Mouse (Mus musculus): Measurements from ENCODE around the gene Gpsm2. TPM values are rescaled to one million over a fixed set of nuclear protein-coding genes. Genes with fewer than 3 reads are reported as not detected.

Gene Gpsm2
- polyA plus RNA-seq, 1 experiment from 2014 or later = 57.7 TPM

DNA sequence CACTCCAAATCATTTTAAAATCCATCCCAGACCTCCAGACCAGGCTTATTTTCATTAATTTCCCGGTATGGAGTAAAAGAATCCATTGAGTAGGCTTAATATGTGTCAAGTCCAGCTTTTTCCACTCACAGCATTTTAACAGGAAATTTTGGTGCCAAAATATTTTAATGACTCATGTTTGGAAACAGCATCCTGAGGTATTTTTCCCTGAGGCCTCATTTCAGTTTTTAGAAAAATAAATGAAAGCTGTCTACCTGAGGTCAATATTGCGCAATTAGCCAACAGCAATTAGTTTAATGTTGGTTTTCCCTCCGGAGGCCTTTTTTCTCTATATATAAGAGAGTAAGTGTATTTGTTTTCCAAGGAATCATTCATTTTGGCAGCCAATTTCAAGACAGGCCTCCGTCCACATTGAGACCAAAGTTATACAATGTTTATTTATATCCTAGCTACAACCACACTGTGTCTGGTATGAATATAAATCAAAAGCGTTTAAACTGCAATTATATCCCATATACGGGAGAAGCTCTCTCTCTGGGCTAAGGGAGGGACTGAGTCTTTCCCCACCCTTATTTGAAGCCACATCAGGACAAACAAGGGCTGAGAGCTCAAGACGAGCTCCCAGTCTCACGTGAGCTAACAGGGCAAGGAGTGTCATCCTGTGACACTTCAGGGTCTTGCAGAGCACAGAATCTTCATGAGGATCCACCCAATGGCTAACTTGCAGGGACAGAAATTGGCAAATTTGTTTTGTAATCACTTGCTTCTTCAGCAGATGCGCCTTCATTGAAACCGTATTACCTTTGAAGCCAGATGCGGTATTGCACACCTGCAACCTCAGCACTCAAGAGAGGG lies 37.7 kb upstream of the Gpsm2 start:
- Histone ChIP-seq H3K4me2 (ENCODE audit: low read depth, low read length) (no peak overlapping the region), H3K4me1 (ENCODE audit: control insufficient read depth, insufficient read depth, low read length) (peaks cover 21% of the 10 kb centered on the region; the same call in 1 of the 2 replicates), H3K27me3 (ENCODE audit: control insufficient read depth, insufficient read depth, low read length) (peaks cover 4% of the 10 kb centered on the region; the same call in 1 of the 2 replicates), H3K36me3 (ENCODE audit: control insufficient read depth, insufficient read depth, low read length) (no peaks in the 10 kb centered on the region), H3K9ac (ENCODE audit: low read length) (0 out of 2 replicates have a peak overlapping the region, but pooled peaks have one; percentile 23), H3K9me3 (replicated peaks; ENCODE audit: control insufficient read depth, low read length) (no peaks in the 10 kb centered on the region), H3K4me3 (replicated peaks; ENCODE audit: low read length) (no peak overlapping the region), H3K27ac (ENCODE audit: low read length) (peak overlapping the region; percentile 84; the same call in 1 of the 2 replicates)
- WGBS = 46% methylated on average over 11 of the region's 11 CpGs
- ATAC-seq (ENCODE audit: insufficient read depth, low FRiP score) = peak; percentile 81

DNA sequence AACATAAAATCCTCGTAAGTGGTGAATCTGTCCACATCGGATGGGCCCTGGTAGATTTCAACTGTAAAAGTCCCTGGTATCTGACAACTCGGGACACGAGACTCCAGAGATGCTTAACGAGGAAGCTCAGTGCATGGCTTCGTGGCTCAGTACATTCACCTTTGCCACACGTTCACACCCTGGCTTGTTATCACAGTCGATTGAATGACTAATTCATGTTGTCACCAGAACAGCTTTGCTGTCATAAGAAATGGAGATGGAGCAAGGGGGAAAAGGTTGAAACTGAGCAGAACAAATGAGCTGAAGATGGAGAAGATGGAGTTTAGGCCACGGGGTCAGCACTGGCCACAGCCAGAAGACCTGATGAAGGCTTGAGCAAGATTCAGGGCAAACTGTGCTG lies 35.5 kb upstream of the Gpsm2 start:
- H3K27me3 ChIP-seq (ENCODE audit: control insufficient read depth, insufficient read depth, low read length) = peaks cover 4% of the 10 kb centered on the region; the same call in 1 of the 2 replicates
- H3K36me3 ChIP-seq (ENCODE audit: control insufficient read depth, insufficient read depth, low read length) = no peaks in the 10 kb centered on the region
- H3K4me2 ChIP-seq (ENCODE audit: low read depth, low read length) = no peak overlapping the region
- H3K9ac ChIP-seq (ENCODE audit: low read length) = no peak overlapping the region
- WGBS = 69% methylated on average over 9 of the region's 9 CpGs
- no peak for ATAC-seq (ENCODE audit: insufficient read depth, low FRiP score)
- no peak overlapping the region for H3K27ac ChIP-seq (ENCODE audit: low read length)
- no peak overlapping the region for H3K4me3 ChIP-seq (replicated peaks; ENCODE audit: low read length)
- H3K9me3 ChIP-seq (replicated peaks; ENCODE audit: control insufficient read depth, low read length) = no peaks in the 10 kb centered on the region
- peaks cover 12% of the 10 kb centered on the region; the same call in 1 of the 2 replicates for H3K4me1 ChIP-seq (ENCODE audit: control insufficient read depth, insufficient read depth, low read length)

DNA sequence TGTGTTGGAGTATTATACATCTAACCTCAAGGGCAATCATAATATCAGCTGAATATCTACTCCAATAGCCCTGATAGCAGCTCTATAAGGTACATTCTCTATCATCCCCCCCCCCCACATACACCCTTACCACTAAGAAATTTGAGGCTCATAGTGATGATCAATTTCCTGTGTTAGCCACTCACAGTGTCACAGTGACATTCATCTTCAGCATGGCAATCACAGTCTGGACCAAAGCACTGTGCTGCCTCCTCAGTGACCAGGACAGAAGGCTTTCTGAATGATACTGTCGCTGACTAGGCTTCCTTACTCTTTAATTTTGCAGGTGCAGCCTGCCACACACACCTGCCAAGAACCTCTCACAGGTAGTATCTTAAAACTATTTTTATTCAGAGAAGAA lies 34.0 kb upstream of the Gpsm2 start:
- Histone ChIP-seq H3K9me3 (replicated peaks; ENCODE audit: control insufficient read depth, low read length) (no peaks in the 10 kb centered on the region), H3K4me2 (ENCODE audit: low read depth, low read length) (no peak overlapping the region), H3K27ac (ENCODE audit: low read length) (no peak overlapping the region), H3K4me3 (replicated peaks; ENCODE audit: low read length) (no peak overlapping the region), H3K9ac (ENCODE audit: low read length) (no peak overlapping the region), H3K27me3 (ENCODE audit: control insufficient read depth, insufficient read depth, low read length) (peaks cover 4% of the 10 kb centered on the region; the same call in 1 of the 2 replicates), H3K36me3 (ENCODE audit: control insufficient read depth, insufficient read depth, low read length) (no peaks in the 10 kb centered on the region), H3K4me1 (ENCODE audit: control insufficient read depth, insufficient read depth, low read length) (peaks cover 12% of the 10 kb centered on the region; the same call in 1 of the 2 replicates)
- ATAC-seq (ENCODE audit: insufficient read depth, low FRiP score) = no peak
- 89% methylated on average over 1 of the region's 1 CpGs for WGBS

- Histone ChIP-seq H3K9me3 (replicated peaks; ENCODE audit: control insufficient read depth, low read length) (no peaks in the 10 kb centered on the region), H3K4me1 (ENCODE audit: control insufficient read depth, insufficient read depth, low read length) (peaks cover 12% of the 10 kb centered on the region; the same call in 1 of the 2 replicates), H3K9ac (ENCODE audit: low read length) (no peak overlapping the region), H3K36me3 (ENCODE audit: control insufficient read depth, insufficient read depth, low read length) (no peaks in the 10 kb centered on the region), H3K27ac (ENCODE audit: low read length) (no peak overlapping the region), H3K27me3 (ENCODE audit: control insufficient read depth, insufficient read depth, low read length) (peaks cover 4% of the 10 kb centered on the region; the same call in 1 of the 2 replicates), H3K4me3 (replicated peaks; ENCODE audit: low read length) (no peak overlapping the region), H3K4me2 (ENCODE audit: low read depth, low read length) (no peak overlapping the region)
- no peak for ATAC-seq (ENCODE audit: insufficient read depth, low FRiP score)
- WGBS = 81% methylated on average over 2 of the region's 2 CpGs
Observed at GRCm38 (mm10) chr3:108755542-108755941, 33.4 kb upstream of the Gpsm2 start.

- ATAC-seq (ENCODE audit: insufficient read depth, low FRiP score) = no peak
- H3K9ac ChIP-seq (ENCODE audit: low read length) = no peak overlapping the region
- no peaks in the 10 kb centered on the region for H3K9me3 ChIP-seq (replicated peaks; ENCODE audit: control insufficient read depth, low read length)
- H3K27ac ChIP-seq (ENCODE audit: low read length) = no peak overlapping the region
- H3K4me3 ChIP-seq (replicated peaks; ENCODE audit: low read length) = no peak overlapping the region
- no peaks in the 10 kb centered on the region for H3K36me3 ChIP-seq (ENCODE audit: control insufficient read depth, insufficient read depth, low read length)
- H3K4me2 ChIP-seq (ENCODE audit: low read depth, low read length) = no peak overlapping the region
- peaks cover 4% of the 10 kb centered on the region; the same call in 1 of the 2 replicates for H3K27me3 ChIP-seq (ENCODE audit: control insufficient read depth, insufficient read depth, low read length)
- H3K4me1 ChIP-seq (ENCODE audit: control insufficient read depth, insufficient read depth, low read length) = 0 out of 2 replicates have a peak, but pooled peaks cover 6% of the 10 kb centered on the region
- 48% methylated on average over 1 of the region's 1 CpGs for WGBS
Observed at GRCm38 (mm10) chr3:108754541-108754940, 32.4 kb upstream of the Gpsm2 start.

GRCm38 (mm10) chr3:108751691-108752090 lies 29.6 kb upstream of the Gpsm2 start:
- Histone ChIP-seq H3K4me2 (ENCODE audit: low read depth, low read length) (no peak overlapping the region), H3K9ac (ENCODE audit: low read length) (no peak overlapping the region), H3K36me3 (ENCODE audit: control insufficient read depth, insufficient read depth, low read length) (no peaks in the 10 kb centered on the region), H3K4me3 (replicated peaks; ENCODE audit: low read length) (no peak overlapping the region), H3K9me3 (replicated peaks; ENCODE audit: control insufficient read depth, low read length) (no peaks in the 10 kb centered on the region), H3K4me1 (ENCODE audit: control insufficient read depth, insufficient read depth, low read length) (no peaks in the 10 kb centered on the region), H3K27ac (ENCODE audit: low read length) (peak overlapping the region; percentile 11; the same call in 1 of the 2 replicates), H3K27me3 (ENCODE audit: control insufficient read depth, insufficient read depth, low read length) (no peaks in the 10 kb centered on the region)
- 71% methylated on average over 6 of the region's 6 CpGs for WGBS
- ATAC-seq (ENCODE audit: insufficient read depth, low FRiP score) = no peak

GRCm38 (mm10) chr3:108751061-108751460 lies 29.0 kb upstream of the Gpsm2 start:
- Histone ChIP-seq H3K27ac (ENCODE audit: low read length) (no peak overlapping the region), H3K4me3 (replicated peaks; ENCODE audit: low read length) (no peak overlapping the region), H3K4me2 (ENCODE audit: low read depth, low read length) (no peak overlapping the region), H3K9ac (ENCODE audit: low read length) (no peak overlapping the region), H3K9me3 (replicated peaks; ENCODE audit: control insufficient read depth, low read length) (no peaks in the 10 kb centered on the region), H3K4me1 (ENCODE audit: control insufficient read depth, insufficient read depth, low read length) (no peaks in the 10 kb centered on the region), H3K36me3 (ENCODE audit: control insufficient read depth, insufficient read depth, low read length) (no peaks in the 10 kb centered on the region), H3K27me3 (ENCODE audit: control insufficient read depth, insufficient read depth, low read length) (no peaks in the 10 kb centered on the region)
- 53% methylated on average over 6 of the region's 6 CpGs for WGBS
- no peak for ATAC-seq (ENCODE audit: insufficient read depth, low FRiP score)

DNA sequence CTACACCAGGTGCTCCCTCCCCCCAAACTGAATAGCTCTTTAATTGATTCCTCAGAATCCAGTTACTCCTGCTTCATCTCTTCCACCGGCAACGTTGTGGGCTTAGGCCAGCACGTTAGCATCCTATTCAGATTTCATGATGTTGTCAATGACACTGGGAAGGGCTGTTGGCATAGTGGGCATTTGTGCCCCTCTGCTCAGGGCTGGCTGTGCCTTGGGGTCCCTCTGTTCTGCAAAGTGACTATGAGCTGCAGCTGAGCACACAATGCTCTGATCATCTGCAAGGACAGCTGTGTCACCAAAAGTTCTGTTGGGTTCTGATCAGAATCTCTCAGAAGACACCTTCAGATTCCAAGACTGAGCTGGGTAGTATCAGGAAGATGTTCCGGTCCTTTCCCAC lies 22.0 kb upstream of the Gpsm2 start:
- Histone ChIP-seq H3K27ac (ENCODE audit: low read length) (no peak overlapping the region), H3K27me3 (ENCODE audit: control insufficient read depth, insufficient read depth, low read length) (no peaks in the 10 kb centered on the region), H3K4me2 (ENCODE audit: low read depth, low read length) (no peak overlapping the region), H3K9ac (ENCODE audit: low read length) (no peak overlapping the region), H3K4me3 (replicated peaks; ENCODE audit: low read length) (no peak overlapping the region), H3K36me3 (ENCODE audit: control insufficient read depth, insufficient read depth, low read length) (no peaks in the 10 kb centered on the region), H3K9me3 (replicated peaks; ENCODE audit: control insufficient read depth, low read length) (no peaks in the 10 kb centered on the region), H3K4me1 (ENCODE audit: control insufficient read depth, insufficient read depth, low read length) (no peaks in the 10 kb centered on the region)
- no peak for ATAC-seq (ENCODE audit: insufficient read depth, low FRiP score)
- WGBS = 77% methylated on average over 4 of the region's 4 CpGs

DNA sequence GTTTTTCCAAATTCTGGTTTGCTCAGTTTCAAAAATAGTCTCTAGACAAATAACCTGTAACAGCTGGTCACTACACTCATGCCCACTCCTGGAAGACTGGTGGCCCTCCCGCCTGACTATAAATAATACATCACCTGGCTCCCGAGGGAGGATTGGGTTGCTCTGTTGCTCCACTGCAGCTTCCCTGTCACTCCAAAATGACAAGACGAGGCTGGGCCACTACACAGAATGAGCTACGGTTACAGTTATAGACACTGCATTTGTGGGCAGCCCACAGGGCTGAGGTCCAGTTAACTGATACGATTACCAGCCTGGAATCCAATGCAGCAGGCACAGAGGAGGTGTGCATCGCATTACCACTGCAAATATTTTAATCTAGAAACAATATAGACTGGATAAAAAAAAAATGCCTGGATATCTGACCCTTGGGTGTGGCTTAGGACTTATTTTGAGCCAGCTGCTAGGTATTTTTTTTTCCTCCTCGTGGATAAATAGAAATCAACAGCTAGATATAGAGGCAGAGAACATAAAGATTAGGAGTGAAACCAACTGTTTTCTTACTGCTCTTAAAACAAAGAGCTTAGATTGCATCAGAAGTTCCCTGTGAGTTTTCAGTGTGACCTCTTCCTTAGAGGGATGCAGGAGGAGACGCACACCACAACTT lies 17.1 kb upstream of the Gpsm2 start, which contains the start of gene Aknad1:
Gene Aknad1, plus strand, starts transcription at position 614 of the 664 bp plus-strand sequence.
- ATAC-seq (ENCODE audit: insufficient read depth, low FRiP score) = no peak

More for the DNA sequence above, 17.1 kb upstream of the Gpsm2 start, which contains the start of gene Aknad1:
- H3K27ac ChIP-seq (ENCODE audit: low read length) = no peak within 1 kb of the TSS
- H3K4me1 ChIP-seq (ENCODE audit: control insufficient read depth, insufficient read depth, low read length) = no peaks in the 10 kb centered on the region
- no peak within 1 kb of the TSS for H3K9ac ChIP-seq (ENCODE audit: low read length)
- no peak within 1 kb of the TSS for H3K4me2 ChIP-seq (ENCODE audit: low read depth, low read length)
- 60% methylated on average over 8 of the region's 8 CpGs for WGBS
- H3K27me3 ChIP-seq (ENCODE audit: control insufficient read depth, insufficient read depth, low read length) = no peaks in the 10 kb centered on the region
- H3K4me3 ChIP-seq (replicated peaks; ENCODE audit: low read length) = no peak within 1 kb of the TSS
- H3K36me3 ChIP-seq (ENCODE audit: control insufficient read depth, insufficient read depth, low read length) = no peaks in the 10 kb centered on the region
- no peaks in the 10 kb centered on the region for H3K9me3 ChIP-seq (replicated peaks; ENCODE audit: control insufficient read depth, low read length)

Data from stomach, embryonic 16.5 days (tissue).